Mouse (Mus musculus): ENCODE measurements at regions not wholly inside any gene's neighbourhood (a gene's known extent, or its start where the extent isn't known, plus 50 kb on each side); places are given as distances from the start of the nearest gene placed in this dataset.

- Histone ChIP-seq H3K9me3 (ENCODE audit: control insufficient read depth, low read length) (no peaks in the 10 kb centered on the region), H3K4me1 (ENCODE audit: control insufficient read depth, insufficient read depth, low read length) (no peaks in the 10 kb centered on the region), H3K4me2 (ENCODE audit: low read depth, severe bottlenecking) (no peak overlapping the region), H3K36me3 (ENCODE audit: control insufficient read depth, insufficient read depth, low read length) (no peaks in the 10 kb centered on the region), H3K27ac (replicated peaks; ENCODE audit: low read depth, low read length) (no peak overlapping the region), H3K4me3 (ENCODE audit: low read depth, low read length) (no peak overlapping the region), H3K27me3 (ENCODE audit: control insufficient read depth, insufficient read depth, low read length) (no peaks in the 10 kb centered on the region), H3K9ac (ENCODE audit: low read length) (no peak overlapping the region)
- DNase-seq (ENCODE audit: low spot score) = no peak
- 64% methylated on average over 11 of the region's 11 CpGs for WGBS
- ATAC-seq (ENCODE audit: insufficient number of reproducible peaks, low FRiP score, low TSS enrichment, low read depth) = no peak
These were observed 65.8 kb downstream of the Barhl2 start for GRCm38 (mm10) chr5:106392213-106392612.

GRCm38 (mm10) chr5:106386621-106387020 is 71.3 kb downstream of the Barhl2 start:
- Histone ChIP-seq H3K9me3 (ENCODE audit: control insufficient read depth, low read length) (no peaks in the 10 kb centered on the region), H3K9ac (ENCODE audit: low read length) (no peak overlapping the region), H3K4me3 (ENCODE audit: low read depth, low read length) (no peak overlapping the region), H3K27ac (replicated peaks; ENCODE audit: low read depth, low read length) (no peak overlapping the region), H3K27me3 (ENCODE audit: control insufficient read depth, insufficient read depth, low read length) (no peaks in the 10 kb centered on the region), H3K4me2 (ENCODE audit: low read depth, severe bottlenecking) (no peak overlapping the region), H3K36me3 (ENCODE audit: control insufficient read depth, insufficient read depth, low read length) (no peaks in the 10 kb centered on the region), H3K4me1 (ENCODE audit: control insufficient read depth, insufficient read depth, low read length) (no peaks in the 10 kb centered on the region)
- no peak for DNase-seq (ENCODE audit: low spot score)
- WGBS = 87% methylated on average over 7 of the region's 7 CpGs
- ATAC-seq (ENCODE audit: insufficient number of reproducible peaks, low FRiP score, low TSS enrichment, low read depth) = no peak

- no peak overlapping the region for H3K4me2 ChIP-seq (ENCODE audit: low read depth, severe bottlenecking)
- H3K9me3 ChIP-seq (ENCODE audit: control insufficient read depth, low read length) = no peaks in the 10 kb centered on the region
- H3K27ac ChIP-seq (replicated peaks; ENCODE audit: low read depth, low read length) = no peak overlapping the region
- H3K27me3 ChIP-seq (ENCODE audit: control insufficient read depth, insufficient read depth, low read length) = no peaks in the 10 kb centered on the region
- H3K9ac ChIP-seq (ENCODE audit: low read length) = no peak overlapping the region
- H3K4me1 ChIP-seq (ENCODE audit: control insufficient read depth, insufficient read depth, low read length) = no peaks in the 10 kb centered on the region
- DNase-seq (ENCODE audit: low spot score) = no peak
- WGBS = 73% methylated on average over 8 of the region's 8 CpGs
- H3K36me3 ChIP-seq (ENCODE audit: control insufficient read depth, insufficient read depth, low read length) = no peaks in the 10 kb centered on the region
- H3K4me3 ChIP-seq (ENCODE audit: low read depth, low read length) = no peak overlapping the region
- ATAC-seq (ENCODE audit: insufficient number of reproducible peaks, low FRiP score, low TSS enrichment, low read depth) = no peak
These were observed 72.1 kb downstream of the Barhl2 start for GRCm38 (mm10) chr5:106385838-106386237.

- no peak overlapping the region for H3K27ac ChIP-seq (replicated peaks; ENCODE audit: low read depth, low read length)
- no peak overlapping the region for H3K4me3 ChIP-seq (ENCODE audit: low read depth, low read length)
- no peak for DNase-seq (ENCODE audit: low spot score)
- no peaks in the 10 kb centered on the region for H3K36me3 ChIP-seq (ENCODE audit: control insufficient read depth, insufficient read depth, low read length)
- H3K9me3 ChIP-seq (ENCODE audit: control insufficient read depth, low read length) = no peaks in the 10 kb centered on the region
- no peak overlapping the region for H3K4me2 ChIP-seq (ENCODE audit: low read depth, severe bottlenecking)
- WGBS = 83% methylated on average over 6 of the region's 6 CpGs
- H3K4me1 ChIP-seq (ENCODE audit: control insufficient read depth, insufficient read depth, low read length) = no peaks in the 10 kb centered on the region
- ATAC-seq (ENCODE audit: insufficient number of reproducible peaks, low FRiP score, low TSS enrichment, low read depth) = no peak
- no peaks in the 10 kb centered on the region for H3K27me3 ChIP-seq (ENCODE audit: control insufficient read depth, insufficient read depth, low read length)
- H3K9ac ChIP-seq (ENCODE audit: low read length) = no peak overlapping the region
These were observed 72.7 kb downstream of the Barhl2 start for GRCm38 (mm10) chr5:106385219-106385618.

- H3K4me3 ChIP-seq (ENCODE audit: low read depth, low read length) = no peak overlapping the region
- DNase-seq (ENCODE audit: low spot score) = no peak
These were observed 73.7 kb downstream of the Barhl2 start for GRCm38 (mm10) chr5:106384138-106384770.

GRCm38 (mm10) chr5:106381919-106382318 is 76.0 kb downstream of the Barhl2 start:
- no peaks in the 10 kb centered on the region for H3K4me1 ChIP-seq (ENCODE audit: control insufficient read depth, insufficient read depth, low read length)
- H3K9ac ChIP-seq (ENCODE audit: low read length) = no peak overlapping the region
- H3K4me3 ChIP-seq (ENCODE audit: low read depth, low read length) = no peak overlapping the region
- no peak for ATAC-seq (ENCODE audit: insufficient number of reproducible peaks, low FRiP score, low TSS enrichment, low read depth)
- no peaks in the 10 kb centered on the region; the same call in 1 of the 2 replicates for H3K9me3 ChIP-seq (ENCODE audit: control insufficient read depth, low read length)
- peak; percentile 32 for DNase-seq (ENCODE audit: low spot score)
- no peaks in the 10 kb centered on the region for H3K27me3 ChIP-seq (ENCODE audit: control insufficient read depth, insufficient read depth, low read length)
- no peaks in the 10 kb centered on the region for H3K36me3 ChIP-seq (ENCODE audit: control insufficient read depth, insufficient read depth, low read length)
- 89% methylated on average over 3 of the region's 3 CpGs for WGBS
- H3K27ac ChIP-seq (replicated peaks; ENCODE audit: low read depth, low read length) = no peak overlapping the region
- H3K4me2 ChIP-seq (ENCODE audit: low read depth, severe bottlenecking) = no peak overlapping the region

More at GRCm38 (mm10) chr5:106384138-106384770, 73.7 kb downstream of the Barhl2 start:
- no peaks in the 10 kb centered on the region for H3K27me3 ChIP-seq (ENCODE audit: control insufficient read depth, insufficient read depth, low read length)
- H3K27ac ChIP-seq (replicated peaks; ENCODE audit: low read depth, low read length) = no peak overlapping the region
- H3K9ac ChIP-seq (ENCODE audit: low read length) = no peak overlapping the region
- H3K4me2 ChIP-seq (ENCODE audit: low read depth, severe bottlenecking) = no peak overlapping the region
- H3K9me3 ChIP-seq (ENCODE audit: control insufficient read depth, low read length) = no peaks in the 10 kb centered on the region
- ATAC-seq (ENCODE audit: insufficient number of reproducible peaks, low FRiP score, low TSS enrichment, low read depth) = no peak
- 79% methylated on average over 6 of the region's 6 CpGs for WGBS
- no peaks in the 10 kb centered on the region for H3K36me3 ChIP-seq (ENCODE audit: control insufficient read depth, insufficient read depth, low read length)
- H3K4me1 ChIP-seq (ENCODE audit: control insufficient read depth, insufficient read depth, low read length) = no peaks in the 10 kb centered on the region

GRCm38 (mm10) chr5:106380631-106381285 is 77.2 kb downstream of the Barhl2 start:
- Histone ChIP-seq H3K36me3 (ENCODE audit: control insufficient read depth, insufficient read depth, low read length) (no peaks in the 10 kb centered on the region), H3K9me3 (ENCODE audit: control insufficient read depth, low read length) (no peaks in the 10 kb centered on the region; the same call in 1 of the 2 replicates), H3K27me3 (ENCODE audit: control insufficient read depth, insufficient read depth, low read length) (no peaks in the 10 kb centered on the region), H3K4me3 (ENCODE audit: low read depth, low read length) (no peak overlapping the region), H3K9ac (ENCODE audit: low read length) (no peak overlapping the region), H3K27ac (replicated peaks; ENCODE audit: low read depth, low read length) (no peak overlapping the region), H3K4me2 (ENCODE audit: low read depth, severe bottlenecking) (no peak overlapping the region), H3K4me1 (ENCODE audit: control insufficient read depth, insufficient read depth, low read length) (no peaks in the 10 kb centered on the region)
- ATAC-seq (ENCODE audit: insufficient number of reproducible peaks, low FRiP score, low TSS enrichment, low read depth) (no peak), DNase-seq (ENCODE audit: low spot score) (no peak)
- 18% methylated on average over 9 of the region's 9 CpGs for WGBS

GRCm38 (mm10) chr5:106376781-106377525 is 81.0 kb downstream of the Barhl2 start:
- WGBS = 73% methylated on average over 25 of the region's 25 CpGs
- Histone ChIP-seq H3K36me3 (ENCODE audit: control insufficient read depth, insufficient read depth, low read length) (no peaks in the 10 kb centered on the region), H3K9ac (ENCODE audit: low read length) (no peak overlapping the region), H3K27ac (replicated peaks; ENCODE audit: low read depth, low read length) (no peak overlapping the region), H3K4me1 (ENCODE audit: control insufficient read depth, insufficient read depth, low read length) (no peaks in the 10 kb centered on the region), H3K4me3 (ENCODE audit: low read depth, low read length) (no peak overlapping the region), H3K27me3 (ENCODE audit: control insufficient read depth, insufficient read depth, low read length) (no peaks in the 10 kb centered on the region), H3K4me2 (ENCODE audit: low read depth, severe bottlenecking) (no peak overlapping the region), H3K9me3 (ENCODE audit: control insufficient read depth, low read length) (no peaks in the 10 kb centered on the region; the same call in 1 of the 2 replicates)
- DNase-seq (ENCODE audit: low spot score) (no peak), ATAC-seq (ENCODE audit: insufficient number of reproducible peaks, low FRiP score, low TSS enrichment, low read depth) (no peak)
